Mouse (Mus musculus) hindbrain, embryonic 12.5 days (tissue): ENCODE data around the gene Ang2. TPM values are rescaled to one million over a fixed set of nuclear protein-coding genes. Genes with fewer than 3 reads are reported as not detected.
"Not testable (repeated sequence)": the region's sequence is repeated elsewhere in the genome, so short reads cannot be mapped to it uniquely, and the experiment has no call there.

Source experiments
- ATAC-seq: fragments of 200-750 bp; cut with Nextera tagmentation; 2 replicates; pipeline ENCODE4 v1.8.0; 2017; ENCODE audit warnings: moderate TSS enrichment; ENCODE audit not compliant: low FRiP score
- H3K27ac ChIP-seq: fragments of 300-500 bp; sonication (generic); 2 replicates; pipeline ENCODE4 v1.5.1; 2016; ENCODE audit warnings: mild to moderate bottlenecking
- H3K27me3 ChIP-seq: fragments of 300-500 bp; sonication (generic); 2 replicates; pipeline ENCODE4 v1.6.1; 2016; ENCODE audit warnings: mild to moderate bottlenecking
- H3K36me3 ChIP-seq: fragments of 300-500 bp; sonication (generic); 2 replicates; pipeline ENCODE4 v1.6.1; 2016; ENCODE audit warnings: mild to moderate bottlenecking
- H3K4me1 ChIP-seq: fragments of 300-500 bp; sonication (generic); 2 replicates; pipeline ENCODE4 v1.6.1; 2016
- H3K4me2 ChIP-seq: fragments of 300-500 bp; sonication (generic); replicated peaks from 2 replicates; pipeline ENCODE4 v1.6.1; 2016; ENCODE audit warnings: mild to moderate bottlenecking
- H3K4me3 ChIP-seq: fragments of 300-500 bp; sonication (generic); 2 replicates; pipeline ENCODE4 v1.5.1; 2016; ENCODE audit warnings: mild to moderate bottlenecking
- H3K9ac ChIP-seq: fragments of 300-500 bp; sonication (generic); 2 replicates; pipeline ENCODE4 v1.6.1; 2016; ENCODE audit warnings: mild to moderate bottlenecking, moderate library complexity
- H3K9me3 ChIP-seq: fragments of 300-500 bp; sonication (generic); replicated peaks from 2 replicates; pipeline ENCODE4 v1.6.1; 2016; ENCODE audit warnings: mild to moderate bottlenecking
- WGBS: fragments of 180-500 bp; shearing (Covaris S2); methylation state at CpG from one replicate; pipeline ENCODE4 v1.1.7; 2016; 5-methylcytosine and 5-hydroxymethylcytosine counted together
- polyA plus RNA-seq: library from polyadenylated mRNA; unstranded; fragments of >200 nt; fragmentation: Nextera tagmentation; extraction: Ambion mirVana; gene quantifications from 2 replicates; pipeline ENCODE4 v1.2.1, GENCODE M21; 2016

Ang2 gene
- polyA plus RNA-seq: not detected in 2 replicates

GRCm38 (mm10) chr14:51199098-51200023 is at the start of gene Ang2:
TSS of gene Ang2 (minus strand) at chr14:51199148.
- ATAC-seq: no peak
- H3K27ac ChIP-seq: no peak within 1 kb of the TSS
- H3K4me3 ChIP-seq: no peak within 1 kb of the TSS
- H3K27me3 ChIP-seq: no peaks in the 10 kb centered on the region
- no peak within 1 kb of the TSS for H3K4me2 ChIP-seq
- no peak within 1 kb of the TSS for H3K9ac ChIP-seq
- no peaks in the 10 kb centered on the region for H3K36me3 ChIP-seq
- H3K9me3 ChIP-seq: no peaks in the 10 kb centered on the region
- WGBS: 81% methylated on average over 5 of the region's 5 CpGs
- H3K4me1 ChIP-seq: no peaks in the 10 kb centered on the region

- H3K36me3 ChIP-seq: no peaks in the 10 kb centered on the region
- H3K4me3 ChIP-seq: no peak overlapping the region
- no peak overlapping the region for H3K27ac ChIP-seq
- WGBS: 71% methylated on average over 1 of the region's 1 CpGs
- H3K9me3 ChIP-seq: no peaks in the 10 kb centered on the region
- H3K27me3 ChIP-seq: no peaks in the 10 kb centered on the region
- no peak overlapping the region for H3K9ac ChIP-seq
- ATAC-seq: no peak
- H3K4me2 ChIP-seq: no peak overlapping the region
- H3K4me1 ChIP-seq: no peaks in the 10 kb centered on the region
These were observed 48.8 kb upstream of the Ang2 start for GRCm38 (mm10) chr14:51247736-51248135.

DNA sequence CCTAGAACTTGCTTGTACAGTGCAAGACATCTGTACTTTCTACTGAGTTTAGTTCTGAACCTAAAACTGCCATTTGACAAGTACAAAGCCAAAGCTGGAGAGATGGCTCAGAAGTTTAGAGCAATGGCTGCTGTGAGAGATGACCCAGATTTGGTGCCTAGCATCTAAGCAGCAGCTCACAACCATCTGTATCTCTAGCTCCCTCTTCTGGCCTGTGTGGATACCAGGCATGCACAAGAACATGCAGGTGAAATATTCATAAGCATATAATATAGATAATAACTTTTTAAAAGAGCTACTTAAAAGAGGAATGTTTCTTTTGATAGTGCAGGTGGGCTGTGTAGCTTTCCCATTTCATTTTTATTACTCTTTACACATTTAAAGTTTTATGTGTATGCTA is 42.0 kb upstream of the Ang2 start:
- H3K27ac ChIP-seq: no peak overlapping the region
- no peaks in the 10 kb centered on the region for H3K4me1 ChIP-seq
- no peaks in the 10 kb centered on the region for H3K9me3 ChIP-seq
- no peaks in the 10 kb centered on the region for H3K36me3 ChIP-seq
- no peaks in the 10 kb centered on the region for H3K27me3 ChIP-seq
- H3K9ac ChIP-seq: no peak overlapping the region
- no peak overlapping the region for H3K4me2 ChIP-seq
- H3K4me3 ChIP-seq: no peak overlapping the region
- no peak for ATAC-seq

DNA sequence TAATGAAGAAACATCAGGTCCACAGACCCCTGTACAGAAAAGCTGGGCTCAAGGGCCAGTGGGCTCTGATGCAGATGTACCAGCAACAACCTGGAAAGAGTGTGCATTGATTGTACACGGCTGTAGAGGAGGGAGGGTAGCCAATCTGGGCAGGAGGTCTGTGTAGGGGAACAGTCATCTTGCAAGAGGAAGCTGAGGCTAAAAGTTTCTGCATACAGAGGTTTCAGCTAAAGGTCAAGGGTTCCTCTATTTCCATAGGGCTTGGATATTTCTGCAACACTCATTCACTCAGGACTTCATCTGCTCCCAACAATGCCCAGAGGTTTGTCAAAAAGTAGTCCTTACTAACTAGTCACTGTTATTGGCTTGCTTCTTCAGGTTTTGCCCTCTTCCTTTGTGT is 38.5 kb upstream of the Ang2 start:
- WGBS: 80% methylated on average over 1 of the region's 1 CpGs

DNA sequence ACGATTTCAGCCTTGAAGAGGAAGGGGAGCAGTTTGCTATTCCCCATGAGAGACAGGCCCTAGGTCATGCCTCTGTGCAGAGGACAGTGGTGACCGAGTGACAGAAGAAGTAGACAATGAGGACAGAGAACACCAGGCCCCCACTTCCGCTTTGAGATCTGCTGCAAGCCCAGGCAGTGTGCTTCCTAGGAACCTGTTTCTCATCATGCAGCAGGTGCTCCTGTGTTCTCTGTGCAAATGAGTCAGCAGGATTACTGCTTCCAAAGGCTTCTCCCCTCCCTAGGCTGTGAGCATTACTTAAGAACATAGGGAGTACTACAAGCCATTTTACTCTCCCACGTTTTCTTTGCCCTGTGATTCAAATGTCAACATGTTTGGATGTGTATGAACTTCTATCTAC is 30.7 kb upstream of the Ang2 start:
- not testable (repeated sequence) for H3K4me3 ChIP-seq, H3K4me1 ChIP-seq, H3K4me2 ChIP-seq, H3K36me3 ChIP-seq, H3K27ac ChIP-seq, ATAC-seq, H3K9ac ChIP-seq, H3K27me3 ChIP-seq, H3K9me3 ChIP-seq
- 65% methylated on average over 4 of the region's 4 CpGs for WGBS

More for the DNA sequence above, 38.5 kb upstream of the Ang2 start:
- not testable (repeated sequence) for H3K4me2 ChIP-seq, H3K4me1 ChIP-seq, H3K27ac ChIP-seq, H3K9me3 ChIP-seq, ATAC-seq, H3K9ac ChIP-seq, H3K4me3 ChIP-seq, H3K36me3 ChIP-seq, H3K27me3 ChIP-seq

DNA sequence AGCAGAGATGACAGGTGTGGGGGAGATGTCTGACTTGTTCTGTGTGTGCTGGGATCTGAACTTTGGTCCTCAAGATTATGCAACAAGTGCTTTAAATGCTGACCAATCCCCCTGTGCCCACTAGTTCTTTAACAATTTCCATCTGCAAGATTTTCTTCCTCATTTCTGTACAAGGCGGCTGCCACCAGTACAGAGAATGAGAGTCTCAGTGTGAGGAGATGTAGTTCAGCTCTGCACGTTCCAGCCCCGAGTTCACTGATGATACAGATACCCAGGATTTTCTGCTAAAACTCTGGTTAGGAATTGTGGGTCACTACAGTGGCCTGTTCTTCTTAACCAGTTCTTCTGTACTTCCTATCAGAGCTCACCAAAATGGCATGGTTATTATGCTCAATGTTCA is 21.1 kb upstream of the Ang2 start:
- H3K27ac ChIP-seq, H3K36me3 ChIP-seq: not testable (repeated sequence)
- 100% methylated on average over 3 of the region's 3 CpGs for WGBS

DNA sequence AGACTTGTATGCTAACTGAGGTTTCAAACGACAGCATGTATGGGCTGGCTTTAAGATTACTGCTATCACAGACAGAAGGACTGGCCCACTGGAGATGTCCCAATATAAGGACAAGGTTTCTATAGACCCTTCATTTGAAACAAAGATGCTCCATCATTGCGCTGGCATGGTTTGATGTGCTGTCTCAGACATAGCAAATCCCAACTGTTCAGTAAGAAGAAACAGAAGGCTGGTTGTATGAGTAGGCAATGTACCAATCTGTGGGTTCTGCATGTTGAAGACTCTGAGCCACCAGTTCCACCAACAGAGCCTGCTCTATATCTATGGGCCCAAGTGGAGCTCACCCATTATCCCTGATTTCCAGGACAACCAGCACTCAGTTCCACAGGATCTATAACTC is 4.2 kb upstream of the Ang2 start, which contains the start of gene Ear14:
Gene Ear14 (plus strand): TSS at position 277 of the 400 bp plus-strand sequence.
- H3K4me3 ChIP-seq: no peak within 1 kb of the TSS
- H3K4me1 ChIP-seq: no peaks in the 10 kb centered on the region
- H3K27me3 ChIP-seq: no peaks in the 10 kb centered on the region
- H3K9ac ChIP-seq: no peak within 1 kb of the TSS
- H3K36me3 ChIP-seq: no peaks in the 10 kb centered on the region
- no peak within 1 kb of the TSS for H3K27ac ChIP-seq
- 86% methylated on average over 2 of the region's 2 CpGs for WGBS
- ATAC-seq: no peak
- H3K4me2 ChIP-seq: no peak within 1 kb of the TSS
- H3K9me3 ChIP-seq: no peaks in the 10 kb centered on the region

More for the DNA sequence above, 21.1 kb upstream of the Ang2 start:
- H3K27me3 ChIP-seq, H3K4me2 ChIP-seq, H3K4me3 ChIP-seq, H3K9me3 ChIP-seq, ATAC-seq, H3K9ac ChIP-seq, H3K4me1 ChIP-seq: not testable (repeated sequence)

DNA sequence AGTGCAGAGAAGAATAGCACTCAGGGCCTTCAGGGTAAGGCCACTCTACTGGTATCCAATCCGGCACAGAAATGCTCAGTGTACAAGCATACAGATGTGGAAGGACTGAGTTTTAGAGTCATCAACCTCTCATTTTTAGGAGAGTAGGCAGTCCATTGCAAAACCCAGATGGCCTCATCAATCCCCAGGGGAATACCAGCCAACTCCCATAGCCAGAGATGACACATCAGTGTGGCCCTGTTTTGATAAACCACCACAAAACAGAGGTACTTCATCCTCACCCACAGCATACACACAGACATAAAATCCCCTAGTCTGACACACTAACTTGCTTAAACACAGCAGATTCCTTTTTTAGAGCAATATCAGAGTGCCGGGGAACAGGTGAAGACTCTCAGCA is 1.5 kb upstream of the Ang2 start:
- Histone ChIP-seq H3K4me1 (no peaks in the 10 kb centered on the region), H3K36me3 (no peaks in the 10 kb centered on the region), H3K4me2 (no peak overlapping the region), H3K9me3 (no peaks in the 10 kb centered on the region), H3K9ac (no peak overlapping the region), H3K27me3 (no peaks in the 10 kb centered on the region), H3K27ac (no peak overlapping the region), H3K4me3 (no peak overlapping the region)
- no peak for ATAC-seq
- WGBS: 90% methylated on average over 2 of the region's 2 CpGs

DNA sequence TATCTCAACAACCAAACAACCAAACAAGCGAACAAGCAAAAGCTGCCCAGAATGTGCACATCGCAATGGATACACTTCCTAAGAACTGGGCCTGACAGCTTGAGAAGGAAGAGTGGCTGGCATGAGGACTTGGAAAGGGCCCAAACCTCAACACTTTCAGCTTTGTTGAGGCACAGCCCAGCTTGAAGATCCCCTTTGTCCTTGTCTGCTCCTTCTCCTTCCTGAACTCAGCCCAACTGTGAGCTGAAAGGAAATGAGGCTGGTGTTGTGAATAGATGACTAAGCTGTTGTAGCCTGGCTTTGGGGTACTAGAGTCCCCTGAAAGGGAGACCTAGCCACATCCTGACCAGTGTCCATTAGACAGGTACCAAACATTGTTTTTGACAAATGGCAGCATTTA is 1.1 kb upstream of the Ang2 start:
- Histone ChIP-seq H3K27me3 (no peaks in the 10 kb centered on the region), H3K9ac (no peak overlapping the region), H3K27ac (no peak overlapping the region), H3K4me3 (no peak overlapping the region), H3K36me3 (no peaks in the 10 kb centered on the region), H3K4me1 (no peaks in the 10 kb centered on the region), H3K4me2 (no peak overlapping the region), H3K9me3 (no peaks in the 10 kb centered on the region)
- no peak for ATAC-seq
- WGBS: 90% methylated on average over 2 of the region's 2 CpGs

GRCm38 (mm10) chr14:51195681-51196080 is 3.3 kb downstream of the Ang2 start:
- no peak for ATAC-seq
- Histone ChIP-seq H3K4me2 (no peak overlapping the region), H3K9ac (no peak overlapping the region), H3K4me1 (no peaks in the 10 kb centered on the region), H3K27me3 (no peaks in the 10 kb centered on the region), H3K9me3 (no peaks in the 10 kb centered on the region), H3K4me3 (no peak overlapping the region), H3K27ac (no peak overlapping the region), H3K36me3 (no peaks in the 10 kb centered on the region)
- 95% methylated on average over 4 of the region's 4 CpGs for WGBS

DNA sequence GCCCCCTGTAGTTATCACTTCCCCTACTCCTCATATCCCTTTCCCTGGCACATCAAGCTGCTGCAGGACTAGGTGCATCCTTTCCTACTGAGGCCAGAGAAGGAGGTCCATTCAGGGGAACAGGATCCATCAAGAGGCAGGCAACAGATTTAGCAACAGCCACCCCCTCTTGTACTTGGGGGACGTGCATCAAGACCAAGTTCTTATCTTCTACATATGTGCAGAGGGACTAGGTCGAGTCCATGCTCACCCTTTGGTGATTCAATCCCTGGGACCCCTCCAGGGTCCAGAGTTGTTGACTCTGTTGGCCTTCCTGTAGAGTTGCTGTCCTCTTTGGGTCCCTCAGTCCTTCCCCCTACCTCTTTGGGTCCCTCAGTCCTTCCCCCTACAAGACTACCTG is 17.9 kb downstream of the Ang2 start:
- H3K9me3 ChIP-seq, H3K4me3 ChIP-seq, H3K27ac ChIP-seq, H3K9ac ChIP-seq, H3K4me2 ChIP-seq, ATAC-seq, H3K36me3 ChIP-seq, H3K27me3 ChIP-seq, H3K4me1 ChIP-seq: not testable (repeated sequence)
- WGBS: 83% methylated on average over 2 of the region's 2 CpGs

- ATAC-seq: no peak
- no peaks in the 10 kb centered on the region for H3K27me3 ChIP-seq
- no peak overlapping the region for H3K4me3 ChIP-seq
- H3K9ac ChIP-seq: no peak overlapping the region
- WGBS: 67% methylated on average over 4 of the region's 4 CpGs
- H3K9me3 ChIP-seq: no peaks in the 10 kb centered on the region
- no peaks in the 10 kb centered on the region for H3K4me1 ChIP-seq
- H3K27ac ChIP-seq: no peak overlapping the region
- no peak overlapping the region for H3K4me2 ChIP-seq
- no peaks in the 10 kb centered on the region for H3K36me3 ChIP-seq
These were observed 25.1 kb downstream of the Ang2 start for GRCm38 (mm10) chr14:51173843-51174242.

DNA sequence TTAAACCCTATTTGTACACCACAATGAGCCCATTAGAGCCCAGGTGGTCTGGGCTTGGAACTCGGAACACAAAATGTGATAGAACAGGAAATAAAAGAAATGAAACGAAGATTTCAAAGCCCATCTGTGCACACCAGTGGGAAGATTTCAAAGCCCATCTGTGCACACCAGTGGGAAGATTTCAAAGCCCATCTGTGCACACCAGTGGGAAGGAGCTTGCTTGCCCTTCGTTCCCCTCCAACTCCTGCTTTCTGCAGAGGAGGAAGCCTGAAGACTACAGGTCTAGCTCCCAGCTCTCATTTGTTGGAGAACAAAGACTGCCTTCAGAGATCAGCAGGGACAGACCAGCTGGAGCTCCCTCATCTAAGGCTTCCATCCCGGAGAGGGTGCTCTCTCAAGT is 26.0 kb downstream of the Ang2 start:
- not testable (repeated sequence) for H3K36me3 ChIP-seq, H3K9me3 ChIP-seq, H3K4me3 ChIP-seq, H3K27me3 ChIP-seq, H3K4me2 ChIP-seq, H3K27ac ChIP-seq, H3K4me1 ChIP-seq, ATAC-seq, H3K9ac ChIP-seq
- 52% methylated on average over 4 of the region's 4 CpGs for WGBS
